Mouse (Mus musculus) forebrain, embryonic 13.5 days (tissue): ENCODE data around the gene Ifrd1. TPM values are rescaled to one million over a fixed set of nuclear protein-coding genes. Genes with fewer than 3 reads are reported as not detected.
A peak's percentile ranks its signal among the peaks of the same experiment; 100 is the strongest.
"Not testable (repeated sequence)": the region's sequence is repeated elsewhere in the genome, so short reads cannot be mapped to it uniquely, and the experiment has no call there.

Experiments used
- ATAC-seq: fragments of 200-750 bp; cut with Nextera tagmentation; 2 replicates; pipeline ENCODE4 v1.8.0; 2017
- H3K27ac ChIP-seq: fragments of 300-500 bp; sonication (generic); 2 replicates; pipeline ENCODE4 v1.5.1; 2015; ENCODE audit warnings: inconsistent platforms, mild to moderate bottlenecking, moderate library complexity
- H3K27me3 ChIP-seq: fragments of 300-500 bp; sonication (generic); 2 replicates; pipeline ENCODE4 v1.6.1; 2015; ENCODE audit warnings: mild to moderate bottlenecking, inconsistent platforms
- H3K36me3 ChIP-seq: fragments of 300-500 bp; sonication (generic); 2 replicates; pipeline ENCODE4 v1.6.1; 2015; ENCODE audit warnings: mild to moderate bottlenecking, inconsistent platforms; ENCODE audit not compliant: poor library complexity, severe bottlenecking
- H3K4me1 ChIP-seq: fragments of 300-500 bp; sonication (generic); 2 replicates; pipeline ENCODE4 v1.6.1; 2015; ENCODE audit warnings: inconsistent platforms
- H3K4me2 ChIP-seq: fragments of 300-500 bp; sonication (generic); 2 replicates; pipeline ENCODE4 v1.6.1; 2015; ENCODE audit warnings: inconsistent platforms, mild to moderate bottlenecking, moderate library complexity
- H3K4me3 ChIP-seq: fragments of 300-500 bp; sonication (generic); 2 replicates; pipeline ENCODE4 v1.5.1; 2015; ENCODE audit warnings: mild to moderate bottlenecking, inconsistent platforms
- H3K9ac ChIP-seq: fragments of 300-500 bp; sonication (generic); 2 replicates; pipeline ENCODE4 v1.6.1; 2015; ENCODE audit warnings: mild to moderate bottlenecking, inconsistent platforms
- H3K9me3 ChIP-seq: fragments of 300-500 bp; sonication (generic); replicated peaks from 2 replicates; pipeline ENCODE4 v1.6.1; 2016; ENCODE audit warnings: inconsistent platforms
- WGBS: fragments of 180-500 bp; shearing (Covaris S2); methylation state at CpG from one replicate; pipeline ENCODE4 v1.1.7; 2015; 5-methylcytosine and 5-hydroxymethylcytosine counted together
- polyA plus RNA-seq: library from polyadenylated mRNA; unstranded; fragments of >200 nt; fragmentation: Nextera tagmentation; extraction: Ambion mirVana; gene quantifications from 2 replicates; pipeline ENCODE4 v1.2.1, GENCODE M21; 2015

The Ifrd1 gene
- polyA plus RNA-seq, 1 experiment from 2014 or later: 183 TPM

- H3K9me3 ChIP-seq: no peaks in the 10 kb centered on the region
- no peak overlapping the region for H3K27ac ChIP-seq
- no peak for ATAC-seq
- H3K4me2 ChIP-seq: no peak overlapping the region
- H3K4me3 ChIP-seq: no peak overlapping the region
- H3K4me1 ChIP-seq: no peaks in the 10 kb centered on the region
- no peak overlapping the region for H3K9ac ChIP-seq
- H3K27me3 ChIP-seq: no peaks in the 10 kb centered on the region
- WGBS: 92% methylated on average over 2 of the region's 2 CpGs
- no peaks in the 10 kb centered on the region for H3K36me3 ChIP-seq
Measured at GRCm38 (mm10) chr12:40256543-40256942, 8.2 kb upstream of the Ifrd1 start.

GRCm38 (mm10) chr12:40256033-40256432, 7.7 kb upstream of the Ifrd1 start:
- H3K36me3 ChIP-seq: no peaks in the 10 kb centered on the region
- no peak overlapping the region for H3K4me2 ChIP-seq
- no peaks in the 10 kb centered on the region for H3K27me3 ChIP-seq
- H3K9me3 ChIP-seq: no peaks in the 10 kb centered on the region
- no peak overlapping the region for H3K9ac ChIP-seq
- no peak overlapping the region for H3K4me3 ChIP-seq
- no peaks in the 10 kb centered on the region for H3K4me1 ChIP-seq
- ATAC-seq: no peak
- no peak overlapping the region for H3K27ac ChIP-seq

- WGBS: 97% methylated on average over 4 of the region's 4 CpGs
- H3K27me3 ChIP-seq: not testable (repeated sequence)
Measured at GRCm38 (mm10) chr12:40255310-40255709, 7.0 kb upstream of the Ifrd1 start.

GRCm38 (mm10) chr12:40254729-40255128, 6.4 kb upstream of the Ifrd1 start:
- Histone ChIP-seq H3K36me3 (no peaks in the 10 kb centered on the region), H3K9me3 (no peaks in the 10 kb centered on the region), H3K4me1 (no peaks in the 10 kb centered on the region), H3K27me3 (no peaks in the 10 kb centered on the region), H3K4me3 (no peak overlapping the region), H3K4me2 (no peak overlapping the region), H3K9ac (no peak overlapping the region), H3K27ac (no peak overlapping the region)
- ATAC-seq: no peak
- 89% methylated on average over 11 of the region's 11 CpGs for WGBS

More at GRCm38 (mm10) chr12:40255310-40255709, 7.0 kb upstream of the Ifrd1 start:
- not testable (repeated sequence) for H3K4me3 ChIP-seq, H3K9me3 ChIP-seq, H3K27ac ChIP-seq, H3K9ac ChIP-seq, H3K4me2 ChIP-seq, H3K4me1 ChIP-seq, ATAC-seq, H3K36me3 ChIP-seq

- Histone ChIP-seq H3K4me2 (no peak overlapping the region), H3K4me3 (no peak overlapping the region), H3K4me1 (no peaks in the 10 kb centered on the region), H3K36me3 (no peaks in the 10 kb centered on the region), H3K9ac (no peak overlapping the region), H3K27me3 (no peaks in the 10 kb centered on the region), H3K9me3 (no peaks in the 10 kb centered on the region), H3K27ac (no peak overlapping the region)
- ATAC-seq: no peak
- 88% methylated on average over 5 of the region's 5 CpGs for WGBS
Measured at GRCm38 (mm10) chr12:40253241-40253640, 4.9 kb upstream of the Ifrd1 start.

GRCm38 (mm10) chr12:40250256-40250655, 2.0 kb upstream of the Ifrd1 start:
- Histone ChIP-seq H3K4me3 (no peak overlapping the region), H3K9ac (no peak overlapping the region), H3K4me1 (no peaks in the 10 kb centered on the region), H3K4me2 (no peak overlapping the region), H3K27ac (no peak overlapping the region), H3K36me3 (no peaks in the 10 kb centered on the region), H3K9me3 (no peaks in the 10 kb centered on the region), H3K27me3 (no peaks in the 10 kb centered on the region)
- ATAC-seq: no peak

- Histone ChIP-seq H3K4me2 (no peak overlapping the region), H3K36me3 (no peaks in the 10 kb centered on the region), H3K27ac (no peak overlapping the region), H3K4me3 (no peak overlapping the region), H3K9me3 (no peaks in the 10 kb centered on the region), H3K4me1 (peaks cover 9% of the 10 kb centered on the region), H3K27me3 (no peaks in the 10 kb centered on the region), H3K9ac (no peak overlapping the region)
- no peak for ATAC-seq
- WGBS: 68% methylated on average over 6 of the region's 6 CpGs
Measured at GRCm38 (mm10) chr12:40247976-40248375, 328 bp downstream of the Ifrd1 start.

- no peak overlapping the region for H3K4me2 ChIP-seq
- no peak overlapping the region for H3K27ac ChIP-seq
- no peaks in the 10 kb centered on the region for H3K9me3 ChIP-seq
- H3K27me3 ChIP-seq: no peaks in the 10 kb centered on the region
- ATAC-seq: no peak
- H3K4me1 ChIP-seq: peaks cover 9% of the 10 kb centered on the region
- H3K36me3 ChIP-seq: no peaks in the 10 kb centered on the region
- 90% methylated on average over 4 of the region's 4 CpGs for WGBS
- H3K4me3 ChIP-seq: no peak overlapping the region
- H3K9ac ChIP-seq: no peak overlapping the region
Measured at GRCm38 (mm10) chr12:40247384-40247783, 920 bp downstream of the Ifrd1 start.

GRCm38 (mm10) chr12:40245434-40245970, 2.8 kb downstream of the Ifrd1 start:
- no peak for ATAC-seq
- no peak overlapping the region for H3K27ac ChIP-seq
- H3K4me3 ChIP-seq: no peak overlapping the region
- no peaks in the 10 kb centered on the region for H3K9me3 ChIP-seq
- H3K4me2 ChIP-seq: no peak overlapping the region
- 97% methylated on average over 7 of the region's 7 CpGs for WGBS
- H3K4me1 ChIP-seq: peaks cover 9% of the 10 kb centered on the region
- H3K36me3 ChIP-seq: no peaks in the 10 kb centered on the region
- no peak overlapping the region for H3K9ac ChIP-seq
- no peaks in the 10 kb centered on the region for H3K27me3 ChIP-seq

GRCm38 (mm10) chr12:40244926-40245325, 3.4 kb downstream of the Ifrd1 start:
- 95% methylated on average over 5 of the region's 5 CpGs for WGBS
- ATAC-seq: no peak
- no peaks in the 10 kb centered on the region for H3K36me3 ChIP-seq
- H3K9me3 ChIP-seq: no peaks in the 10 kb centered on the region
- H3K4me3 ChIP-seq: no peak overlapping the region
- no peak overlapping the region for H3K4me2 ChIP-seq
- H3K4me1 ChIP-seq: peaks cover 9% of the 10 kb centered on the region
- no peaks in the 10 kb centered on the region for H3K27me3 ChIP-seq
- no peak overlapping the region for H3K9ac ChIP-seq
- no peak overlapping the region for H3K27ac ChIP-seq

- Histone ChIP-seq H3K9me3 (no peaks in the 10 kb centered on the region), H3K36me3 (no peaks in the 10 kb centered on the region), H3K4me2 (peak overlapping the region; percentile 36), H3K4me1 (peaks cover 9% of the 10 kb centered on the region), H3K9ac (no peak overlapping the region), H3K4me3 (no peak overlapping the region), H3K27me3 (no peaks in the 10 kb centered on the region), H3K27ac (no peak overlapping the region)
- ATAC-seq: peak; percentile 58
- 29% methylated on average over 11 of the region's 11 CpGs for WGBS
Measured at GRCm38 (mm10) chr12:40243821-40244221, 4.5 kb downstream of the Ifrd1 start.

- 80% methylated on average over 4 of the region's 4 CpGs for WGBS
- Histone ChIP-seq H3K9me3 (no peaks in the 10 kb centered on the region), H3K4me3 (no peak overlapping the region), H3K4me1 (peaks cover 9% of the 10 kb centered on the region), H3K4me2 (no peak overlapping the region), H3K27ac (no peak overlapping the region), H3K9ac (no peak overlapping the region), H3K36me3 (no peaks in the 10 kb centered on the region), H3K27me3 (no peaks in the 10 kb centered on the region)
- ATAC-seq: peak; percentile 6; the same call in 1 of the 2 replicates
Measured at GRCm38 (mm10) chr12:40243241-40243640, 5.1 kb downstream of the Ifrd1 start.

GRCm38 (mm10) chr12:40239161-40239560, 9.1 kb downstream of the Ifrd1 start:
- 93% methylated on average over 7 of the region's 7 CpGs for WGBS
- Histone ChIP-seq H3K27me3 (no peaks in the 10 kb centered on the region), H3K9ac (no peak overlapping the region), H3K4me2 (no peak overlapping the region), H3K36me3 (no peaks in the 10 kb centered on the region), H3K9me3 (no peaks in the 10 kb centered on the region), H3K4me3 (no peak overlapping the region), H3K27ac (no peak overlapping the region), H3K4me1 (peaks cover 6% of the 10 kb centered on the region)
- no peak for ATAC-seq
